Mouse (Mus musculus) ES-Bruce4 (cell line): ENCODE measurements around the gene Lrig1.

ENCODE experiments used
- CTCF ChIP-seq: IDR thresholded peaks from one replicate; pipeline ENCODE4 v1.8.1; 2011; ENCODE audit warnings: low read depth, low read length
- POLR2A ChIP-seq: IDR thresholded peaks from one replicate; pipeline ENCODE4 v1.8.1; 2011; ENCODE audit warnings: low read length; ENCODE audit not compliant: insufficient read depth

DNA sequence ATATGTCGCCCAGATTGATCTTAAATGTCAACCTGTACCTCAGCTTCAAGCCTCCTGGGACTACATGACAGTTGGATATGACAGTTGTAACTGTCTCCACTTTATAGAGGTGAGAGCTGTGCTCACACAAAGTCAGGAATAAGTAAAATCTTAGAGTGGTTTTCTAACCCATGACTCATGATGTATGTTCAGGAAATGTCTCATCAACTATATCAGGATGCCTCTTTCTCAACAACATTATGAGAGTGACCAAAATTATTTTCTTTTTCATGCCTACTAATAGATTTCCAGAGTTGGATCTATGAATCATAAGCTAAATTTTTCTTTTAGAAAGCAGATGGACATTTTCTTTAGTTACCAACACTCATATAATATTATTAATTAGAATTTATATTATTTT is 6.0 kb upstream of the Lrig1 start:
- TF ChIP-seq POLR2A (no peak), CTCF (no peak)
